26 mouse cellular contexts compared by ENCODE assay signal in the genomic region with DNA sequence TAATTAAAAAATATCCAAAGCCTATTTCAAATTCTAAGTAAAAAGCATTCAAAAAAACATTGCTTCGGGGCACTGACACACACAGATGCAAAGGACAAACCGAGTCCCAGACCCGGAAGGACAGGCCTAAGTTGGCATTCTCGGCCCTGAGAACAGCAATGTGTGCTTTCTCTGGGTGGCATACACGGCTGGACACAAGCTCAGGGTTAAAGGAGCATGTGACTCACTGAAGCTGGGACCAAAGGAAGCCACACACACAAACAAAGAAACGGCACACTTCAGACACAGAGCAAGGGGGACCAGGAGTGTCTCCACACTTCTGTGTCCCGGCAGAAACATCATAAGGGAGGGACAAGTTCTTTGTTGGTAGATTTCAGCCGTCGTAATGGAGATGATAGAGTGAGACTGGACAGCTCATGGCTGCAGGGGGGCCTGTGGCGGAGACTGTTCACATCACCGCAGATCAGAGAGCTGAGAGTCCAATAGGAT. TPM values are rescaled to one million over a fixed set of nuclear protein-coding genes. Genes with fewer than 3 reads are reported as not detected.
DNase-seq lines count a peak whose midpoint lies in the region; ATAC-seq and TF ChIP-seq lines count a peak whose summit lies in the region.
"Had no signal": no experiment of that assay in that cellular context is flagged by ENCODE, and none has a peak within 500 bp of the region (broad histone marks: within the 10 kb centered on the region; RNA-seq: fewer than 3 reads in every experiment).

No protein-coding gene starts in this region.

- no peak for ATAC-seq in forebrain, embryonic 13.5 days
- ATAC-seq in forebrain, embryonic 11.5 days (replicated peaks; ENCODE audit: low FRiP score): no peak
- ATAC-seq in liver, embryonic 11.5 days (replicated peaks; ENCODE audit: low FRiP score): no peak
- no peak for ATAC-seq in intestine, embryonic 16.5 days
- ATAC-seq: Patski had no signal

- H3K4me3 ChIP-seq in forebrain, embryonic 13.5 days: no peak overlapping the region
- no peak overlapping the region for H3K4me3 ChIP-seq in forebrain, embryonic 11.5 days (ENCODE audit: low read depth, low read length)
- H3K4me3 ChIP-seq in liver, adult 2 months (ENCODE audit: insufficient read depth, low read depth, low read length): no peak overlapping the region
- no peak overlapping the region for H3K4me3 ChIP-seq in liver, embryonic 11.5 days (ENCODE audit: low read depth, low read length)
- no peak overlapping the region for H3K4me3 ChIP-seq in intestine, embryonic 16.5 days (ENCODE audit: low read length)
- H3K4me3 ChIP-seq: heart, embryonic 10.5 days; kidney, embryonic 15.5 days; liver, embryonic 15.5 days; lung, embryonic 15.5 days; megakaryocyte, embryonic 14.5 days; neural tube, embryonic 12.5 days; stomach, embryonic 15.5 days had no signal

- no peaks in the 10 kb centered on the region for H3K9me3 ChIP-seq in forebrain, embryonic 13.5 days (replicated peaks)
- H3K9me3 ChIP-seq in forebrain, embryonic 11.5 days (ENCODE audit: control insufficient read depth, low read length): no peaks in the 10 kb centered on the region
- no peaks in the 10 kb centered on the region for H3K9me3 ChIP-seq in liver, embryonic 11.5 days (ENCODE audit: control insufficient read depth, low read length)
- H3K9me3 ChIP-seq in intestine, embryonic 16.5 days (ENCODE audit: control insufficient read depth, low read length): no peaks in the 10 kb centered on the region
- H3K9me3 ChIP-seq: G1E; heart, embryonic 10.5 days; kidney, embryonic 15.5 days; liver, embryonic 15.5 days; lung, embryonic 15.5 days; neural tube, embryonic 12.5 days; stomach, embryonic 15.5 days had no signal

- no peaks in the 10 kb centered on the region for H3K36me3 ChIP-seq in forebrain, embryonic 13.5 days (ENCODE audit: poor library complexity, severe bottlenecking)
- no peaks in the 10 kb centered on the region for H3K36me3 ChIP-seq in forebrain, embryonic 11.5 days (ENCODE audit: control insufficient read depth, insufficient read depth, low read length)
- H3K36me3 ChIP-seq in liver, adult 2 months (ENCODE audit: control insufficient read depth, insufficient read depth, low read length): no peaks in the 10 kb centered on the region
- H3K36me3 ChIP-seq in liver, embryonic 11.5 days (ENCODE audit: control insufficient read depth, insufficient read depth, low read length): no peaks in the 10 kb centered on the region
- peaks cover 4% of the 10 kb centered on the region; the same call in 1 of the 2 replicates for H3K36me3 ChIP-seq in intestine, embryonic 16.5 days (ENCODE audit: control insufficient read depth, insufficient read depth, low read length)
- H3K36me3 ChIP-seq: G1E; heart, embryonic 10.5 days; kidney, embryonic 15.5 days; liver, embryonic 15.5 days; neural tube, embryonic 12.5 days had no signal

- TF ChIP-seq POLR2A in liver, adult 2 months (IDR thresholded peaks at IDR 0.05; ENCODE audit: extremely low read depth, insufficient read depth, low read length): no peak

- no peaks in the 10 kb centered on the region for H3K79me2 ChIP-seq in liver, adult 2 months (ENCODE audit: control insufficient read depth, insufficient read depth, low read length)

- H3K27me3 ChIP-seq in forebrain, embryonic 13.5 days: no peaks in the 10 kb centered on the region
- no peaks in the 10 kb centered on the region for H3K27me3 ChIP-seq in forebrain, embryonic 11.5 days (ENCODE audit: control insufficient read depth, insufficient read depth, low read length)
- H3K27me3 ChIP-seq in liver, adult 2 months (ENCODE audit: control insufficient read depth, insufficient read depth, low read length): no peaks in the 10 kb centered on the region
- H3K27me3 ChIP-seq in liver, embryonic 11.5 days (replicated peaks; ENCODE audit: control insufficient read depth, insufficient read depth, low read length): no peaks in the 10 kb centered on the region
- no peaks in the 10 kb centered on the region for H3K27me3 ChIP-seq in intestine, embryonic 16.5 days (replicated peaks; ENCODE audit: control insufficient read depth, insufficient read depth, low read length)
- H3K27me3 ChIP-seq: CH12.LX; kidney, embryonic 15.5 days; liver, embryonic 15.5 days; lung, embryonic 15.5 days; neural tube, embryonic 12.5 days; Patski; stomach, embryonic 15.5 days had no signal

- peaks cover 23% of the 10 kb centered on the region for H3K4me1 ChIP-seq in forebrain, embryonic 13.5 days
- H3K4me1 ChIP-seq in forebrain, embryonic 11.5 days (replicated peaks; ENCODE audit: control insufficient read depth, insufficient read depth, low read length): no peaks in the 10 kb centered on the region
- H3K4me1 ChIP-seq in liver, adult 2 months (ENCODE audit: control insufficient read depth, insufficient read depth, low read length): peaks cover 3% of the 10 kb centered on the region; the same call in 1 of the 2 replicates
- H3K4me1 ChIP-seq in liver, embryonic 11.5 days (replicated peaks; ENCODE audit: control insufficient read depth, insufficient read depth, low read length): no peaks in the 10 kb centered on the region
- no peaks in the 10 kb centered on the region for H3K4me1 ChIP-seq in intestine, embryonic 16.5 days (ENCODE audit: control insufficient read depth, insufficient read depth, low read length)
- H3K4me1 ChIP-seq: heart, embryonic 10.5 days; liver, embryonic 15.5 days; megakaryocyte, embryonic 14.5 days; neural tube, embryonic 12.5 days; stomach, embryonic 15.5 days had no signal

- WGBS in forebrain, embryonic 13.5 days: 60% methylated on average over 11 of the region's 11 CpGs
- WGBS in forebrain, embryonic 11.5 days: 77% methylated on average over 11 of the region's 11 CpGs
- WGBS in liver, adult 2 months: 83% methylated on average over 11 of the region's 11 CpGs
- WGBS in liver, embryonic 11.5 days: 74% methylated on average over 11 of the region's 11 CpGs
- 76% methylated on average over 11 of the region's 11 CpGs for WGBS in intestine, embryonic 16.5 days

- H3K27ac ChIP-seq in forebrain, embryonic 13.5 days: 0 out of 2 replicates have a peak overlapping the region, but pooled peaks have one; percentile 22
- no peak overlapping the region for H3K27ac ChIP-seq in forebrain, embryonic 11.5 days (ENCODE audit: low read depth, low read length)
- no peak overlapping the region for H3K27ac ChIP-seq in liver, adult 2 months (replicated peaks; ENCODE audit: insufficient read depth, low read depth, low read length)
- no peak overlapping the region for H3K27ac ChIP-seq in liver, embryonic 11.5 days (ENCODE audit: low read depth, low read length)
- no peak overlapping the region for H3K27ac ChIP-seq in intestine, embryonic 16.5 days (ENCODE audit: low read length)
- H3K27ac ChIP-seq: heart, embryonic 10.5 days; kidney, embryonic 15.5 days; liver, embryonic 15.5 days; lung, embryonic 15.5 days; neural tube, embryonic 12.5 days; stomach, embryonic 15.5 days had no signal

- H3K4me2 ChIP-seq in forebrain, embryonic 13.5 days: no peak overlapping the region
- no peak overlapping the region for H3K4me2 ChIP-seq in forebrain, embryonic 11.5 days (ENCODE audit: low read depth, low read length, severe bottlenecking)
- no peak overlapping the region for H3K4me2 ChIP-seq in liver, embryonic 11.5 days
- H3K4me2 ChIP-seq in intestine, embryonic 16.5 days (ENCODE audit: low read depth, low read length): no peak overlapping the region
- H3K4me2 ChIP-seq: kidney, embryonic 15.5 days; liver, embryonic 15.5 days; lung, embryonic 15.5 days; neural tube, embryonic 12.5 days; stomach, embryonic 15.5 days had no signal

- DNase-seq in forebrain, embryonic 11.5 days (ENCODE audit: low spot score): no peak
- DNase-seq in liver, adult 2 months (ENCODE audit: extremely low read depth, low read depth, low spot score): peak; percentile 9
- DNase-seq in liver, embryonic 11.5 days (ENCODE audit: low spot score): no peak
- peak; percentile 40 for DNase-seq in adrenal gland, postnatal 10 days
- DNase-seq in adrenal gland, postnatal 36 days: peak; percentile 47 to 56
- DNase-seq: B cell, adult 2 months; cerebellum, adult 8-10 months; cerebellum, postnatal 36 days; gastrocnemius, postnatal 10 days; heart, postnatal 4 days; kidney, adult 11 months; kidney, postnatal 36 days; lung, postnatal 36 days; thymus, adult 2 months had no signal

- no peak overlapping the region for H3K9ac ChIP-seq in forebrain, embryonic 13.5 days
- no peak overlapping the region for H3K9ac ChIP-seq in forebrain, embryonic 11.5 days (ENCODE audit: low read length)
- no peak overlapping the region for H3K9ac ChIP-seq in liver, adult 2 months (ENCODE audit: low read depth, low read length)
- no peak overlapping the region for H3K9ac ChIP-seq in liver, embryonic 11.5 days (ENCODE audit: low read depth, low read length)
- no peak overlapping the region for H3K9ac ChIP-seq in intestine, embryonic 16.5 days (ENCODE audit: low read depth, low read length)
- H3K9ac ChIP-seq: kidney, embryonic 15.5 days; liver, embryonic 15.5 days; lung, embryonic 15.5 days; neural tube, embryonic 12.5 days; stomach, embryonic 15.5 days had no signal

- TF ChIP-seq CTCF in liver, adult 2 months (IDR thresholded peaks at IDR 0.05; ENCODE audit: low read depth, low read length): no peak

RNA-seq across cellular contexts. Expression of a gene that starts 48.5 kb away (rescaled TPM):
- polyA plus RNA-seq in forebrain, embryonic 13.5 days (2015; fragmentation: Nextera tagmentation; extraction: Ambion mirVana): not detected in 2 replicates
- polyA plus RNA-seq in forebrain, embryonic 11.5 days (2014; fragmentation: Nextera tagmentation; extraction: Ambion mirVana): 0.21 TPM in 1 of 2 replicates, not detected in the other
- total RNA-seq in liver, adult 2 months (2014; rRNA removed): 0.40 and 0.65 TPM in 2 replicates
- not detected in 2 replicates for polyA plus RNA-seq in liver, adult 2 months (2012; rRNA removed)
- polyA plus RNA-seq in liver, embryonic 11.5 days (2014; fragmentation: Nextera tagmentation; extraction: Ambion mirVana): 0.42 and 0.55 TPM in 2 replicates
- under 1 TPM; 0.57 to 0.67 TPM for total RNA-seq in adrenal gland, postnatal 10 days (2021)
- total RNA-seq in adrenal gland, postnatal 36 days (2021): not detected
- 1.5 and 2.1 TPM in 2 replicates for polyA plus RNA-seq in intestine, embryonic 16.5 days (2015; fragmentation: Nextera tagmentation; extraction: Ambion mirVana)
- polyA plus RNA-seq: G1E, Patski had no signal

Comparison
In these comparisons a context has a peak if more than half of its experiments do, and no peak if none do; other contexts are left out.
1. DNase-seq: peak in liver, adult 2 months (single experiment), adrenal gland, postnatal 10 days (single experiment) and adrenal gland, postnatal 36 days (2 of 2); none in forebrain, embryonic 11.5 days (single experiment) and liver, embryonic 11.5 days (single experiment).